Mouse (Mus musculus): ENCODE measurements around the gene Kpnb1.
"Not testable (repeated sequence)": the region's sequence is repeated elsewhere in the genome, so short reads cannot be mapped to it uniquely, and the experiment has no call there.

The Kpnb1 gene

GRCm38 (mm10) chr11:97187764-97188642 is at the start of gene Kpnb1:
Kpnb1 (minus strand) TSS chr11:97187881.
- DNase-seq (ENCODE audit: low read depth in 2 of 2, low spot score in 2 of 2): peak; percentile 97 to 99

- no peak for DNase-seq (ENCODE audit: low read depth in 2 of 2, low spot score in 2 of 2)
Measured at GRCm38 (mm10) chr11:97232436-97232835, 44.8 kb upstream of the Kpnb1 start.

- no peak for DNase-seq (ENCODE audit: low read depth in 2 of 2, low spot score in 2 of 2)
Measured at GRCm38 (mm10) chr11:97229396-97229795, 41.7 kb upstream of the Kpnb1 start.

GRCm38 (mm10) chr11:97228985-97229384 is 41.3 kb upstream of the Kpnb1 start:
- no peak for DNase-seq (ENCODE audit: low read depth in 2 of 2, low spot score in 2 of 2)

GRCm38 (mm10) chr11:97226131-97226530 is 38.5 kb upstream of the Kpnb1 start:
- DNase-seq (ENCODE audit: low read depth in 2 of 2, low spot score in 2 of 2): no peak

GRCm38 (mm10) chr11:97223485-97223884 is 35.8 kb upstream of the Kpnb1 start:
- no peak for DNase-seq (ENCODE audit: low read depth in 2 of 2, low spot score in 2 of 2)

- DNase-seq (ENCODE audit: low read depth in 2 of 2, low spot score in 2 of 2): no peak
Measured at GRCm38 (mm10) chr11:97221611-97222010, 33.9 kb upstream of the Kpnb1 start.

GRCm38 (mm10) chr11:97220211-97220610 is 32.5 kb upstream of the Kpnb1 start:
- no peak for DNase-seq (ENCODE audit: low read depth in 2 of 2, low spot score in 2 of 2)

- DNase-seq (ENCODE audit: low read depth in 2 of 2, low spot score in 2 of 2): no peak
Measured at GRCm38 (mm10) chr11:97214411-97214810, 26.7 kb upstream of the Kpnb1 start.

GRCm38 (mm10) chr11:97210728-97211400 is 23.2 kb upstream of the Kpnb1 start:
- no peak for DNase-seq (ENCODE audit: low read depth in 2 of 2, low spot score in 2 of 2)

GRCm38 (mm10) chr11:97207011-97207422 is 19.3 kb upstream of the Kpnb1 start:
- no peak for DNase-seq (ENCODE audit: low read depth in 2 of 2, low spot score in 2 of 2)

GRCm38 (mm10) chr11:97199519-97199918 is 11.8 kb upstream of the Kpnb1 start:
- DNase-seq (ENCODE audit: low read depth in 2 of 2, low spot score in 2 of 2): no peak

GRCm38 (mm10) chr11:97198601-97199000 is 10.9 kb upstream of the Kpnb1 start:
- peak; percentile 50 to 67 for DNase-seq (ENCODE audit: low read depth in 2 of 2, low spot score in 2 of 2)

- no peak for DNase-seq (ENCODE audit: low read depth in 2 of 2, low spot score in 2 of 2)
Measured at GRCm38 (mm10) chr11:97197021-97197420, 9.3 kb upstream of the Kpnb1 start.

GRCm38 (mm10) chr11:97196541-97196940 is 8.9 kb upstream of the Kpnb1 start:
- DNase-seq (ENCODE audit: low read depth in 2 of 2, low spot score in 2 of 2): no peak

GRCm38 (mm10) chr11:97192621-97192951 is 4.9 kb upstream of the Kpnb1 start:
- no peak for DNase-seq (ENCODE audit: low read depth in 2 of 2, low spot score in 2 of 2)

- DNase-seq (ENCODE audit: low read depth in 2 of 2, low spot score in 2 of 2): no peak
Measured at GRCm38 (mm10) chr11:97191915-97192620, 4.4 kb upstream of the Kpnb1 start.

GRCm38 (mm10) chr11:97190992-97191391 is 3.3 kb upstream of the Kpnb1 start:
- DNase-seq (ENCODE audit: low read depth in 2 of 2, low spot score in 2 of 2): no peak

- DNase-seq (ENCODE audit: low read depth in 2 of 2, low spot score in 2 of 2): not testable (repeated sequence)
Measured at GRCm38 (mm10) chr11:97189645-97190044, 2.0 kb upstream of the Kpnb1 start.

- DNase-seq (ENCODE audit: low read depth in 2 of 2, low spot score in 2 of 2): no peak
Measured at GRCm38 (mm10) chr11:97189231-97189630, 1.6 kb upstream of the Kpnb1 start.

- no peak for DNase-seq (ENCODE audit: low read depth in 2 of 2, low spot score in 2 of 2)
Measured at GRCm38 (mm10) chr11:97188643-97188955, 918 bp upstream of the Kpnb1 start.

Measured in CD8-positive naive resting alpha-beta T cell, adult 2 months (primary cell).